Mouse (Mus musculus) lung, postnatal 0 days (tissue): ENCODE results near the gene Gnl3l.

ENCODE experiments used
- CTCF ChIP-seq: IDR thresholded peaks from 2 replicates; pipeline ENCODE4 v1.5.1; 2016; ENCODE audit warnings: antibody characterized with exemption, mild to moderate bottlenecking
- EP300 ChIP-seq: IDR thresholded peaks from 2 replicates; pipeline ENCODE4 v1.6.1; 2016; ENCODE audit warnings: antibody characterized with exemption, mild to moderate bottlenecking, control low read depth

GRCm38 (mm10) chrX:150956016-150956415 lies 61.1 kb downstream of the Gnl3l start:
- no peak for TF ChIP-seq CTCF
- TF ChIP-seq EP300, result no peak
